Mouse (Mus musculus) telencephalon, adult 2 months (tissue): ENCODE data around the gene Ttc17.
"Not testable (repeated sequence)": the region's sequence is repeated elsewhere in the genome, so short reads cannot be mapped to it uniquely, and the experiment has no call there.

ENCODE experiments used
- DNase-seq: peaks from one replicate; pipeline ENCODE4 v3.0.0-alpha.2; 2011; ENCODE audit warnings: low read depth, low spot score

The Ttc17 gene

GRCm38 (mm10) chr2:94406083-94406957 is at the start of gene Ttc17:
Gene Ttc17 (minus strand): TSS chr2:94406689.
- peak; percentile 80 for DNase-seq

- no peak for DNase-seq
Observed at GRCm38 (mm10) chr2:94449643-94450042, 43.2 kb upstream of the Ttc17 start.

GRCm38 (mm10) chr2:94436952-94437351 is 30.5 kb upstream of the Ttc17 start:
- no peak for DNase-seq

GRCm38 (mm10) chr2:94435481-94435880 is 29.0 kb upstream of the Ttc17 start:
- DNase-seq: no peak

GRCm38 (mm10) chr2:94434833-94435232 is 28.3 kb upstream of the Ttc17 start:
- no peak for DNase-seq

GRCm38 (mm10) chr2:94432214-94432613 is 25.7 kb upstream of the Ttc17 start:
- no peak for DNase-seq

GRCm38 (mm10) chr2:94428456-94428855 is 22.0 kb upstream of the Ttc17 start:
- DNase-seq: no peak

GRCm38 (mm10) chr2:94407441-94407840 is 952 bp upstream of the Ttc17 start:
- no peak for DNase-seq

GRCm38 (mm10) chr2:94407021-94407420 is 532 bp upstream of the Ttc17 start:
- no peak for DNase-seq

- DNase-seq: no peak
Observed at GRCm38 (mm10) chr2:94405397-94406082, 949 bp downstream of the Ttc17 start.

GRCm38 (mm10) chr2:94404512-94405240 is 1.8 kb downstream of the Ttc17 start:
- no peak for DNase-seq

GRCm38 (mm10) chr2:94402561-94402960 is 3.9 kb downstream of the Ttc17 start:
- no peak for DNase-seq

GRCm38 (mm10) chr2:94402096-94402495 is 4.4 kb downstream of the Ttc17 start:
- DNase-seq: no peak

GRCm38 (mm10) chr2:94401006-94401405 is 5.5 kb downstream of the Ttc17 start:
- no peak for DNase-seq

- peak; percentile 67 for DNase-seq
Observed at GRCm38 (mm10) chr2:94398138-94398970, 8.1 kb downstream of the Ttc17 start.

GRCm38 (mm10) chr2:94397453-94397852 is 9.0 kb downstream of the Ttc17 start:
- DNase-seq: no peak

GRCm38 (mm10) chr2:94396325-94396724 is 10.2 kb downstream of the Ttc17 start:
- no peak for DNase-seq

- DNase-seq: not testable (repeated sequence)
Observed at GRCm38 (mm10) chr2:94391127-94391526, 15.4 kb downstream of the Ttc17 start.

- no peak for DNase-seq
Observed at GRCm38 (mm10) chr2:94389000-94389399, 17.5 kb downstream of the Ttc17 start.

- no peak for DNase-seq
Observed at GRCm38 (mm10) chr2:94387846-94388245, 18.6 kb downstream of the Ttc17 start.

- DNase-seq: not testable (repeated sequence)
Observed at GRCm38 (mm10) chr2:94384483-94384882, 22.0 kb downstream of the Ttc17 start.
